Comparison of ENCODE assay signal across 9 mouse cellular contexts in the genomic region with DNA sequence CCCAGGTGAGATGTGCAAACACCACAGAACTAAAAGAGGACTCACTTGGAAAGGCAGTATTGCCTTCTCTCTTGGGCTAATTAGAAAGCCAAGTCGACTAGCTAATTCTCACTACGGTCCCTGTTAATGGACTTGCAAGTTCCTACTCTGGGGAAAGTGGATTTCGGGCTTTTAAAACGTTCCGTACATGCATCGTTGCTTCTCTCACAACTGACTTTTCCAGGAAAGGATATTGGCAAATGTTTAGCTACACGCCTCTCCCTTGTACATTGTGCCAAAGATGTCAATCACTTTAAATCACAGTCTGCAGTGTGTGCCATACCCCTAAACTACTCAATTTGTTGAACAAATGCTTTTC. TPM values are rescaled to one million over a fixed set of nuclear protein-coding genes. Genes with fewer than 3 reads are reported as not detected.
DNase-seq lines count a peak whose midpoint lies in the region; ATAC-seq and TF ChIP-seq lines count a peak whose summit lies in the region.
"Had no signal": no experiment of that assay in that cellular context is flagged by ENCODE, and none has a peak within 500 bp of the region (broad histone marks: within the 10 kb centered on the region; RNA-seq: fewer than 3 reads in every experiment).

No protein-coding gene starts in this region.

- H3K4me2 ChIP-seq in heart, embryonic 15.5 days: peak overlapping the region; percentile 94
- peak overlapping the region; percentile 71 for H3K4me2 ChIP-seq in hindbrain, embryonic 15.5 days
- H3K4me2 ChIP-seq in midbrain, embryonic 12.5 days (replicated peaks): peak overlapping the region; percentile 94

- 26% methylated on average over 7 of the region's 7 CpGs for WGBS in heart, embryonic 15.5 days
- 3% methylated on average over 7 of the region's 7 CpGs for WGBS in bone marrow, adult 2 months
- 12% methylated on average over 7 of the region's 7 CpGs for WGBS in hindbrain, embryonic 15.5 days
- 21% methylated on average over 7 of the region's 7 CpGs for WGBS in midbrain, embryonic 12.5 days

- peak overlapping the region; percentile 88 for H3K4me3 ChIP-seq in heart, embryonic 15.5 days
- peak overlapping the region; percentile 13 for H3K4me3 ChIP-seq in bone marrow, adult 2 months (replicated peaks; ENCODE audit: control insufficient read depth, low read depth, low read length)
- peak overlapping the region; percentile 91 for H3K4me3 ChIP-seq in hindbrain, embryonic 15.5 days
- peak overlapping the region; percentile 90; the same call in 1 of the 2 replicates for H3K4me3 ChIP-seq in midbrain, embryonic 12.5 days

- intact Hi-C loops in heart, postnatal 14 days (cut with DNase I): loop anchor here (2.0 to 5.0 kb wide), 4 partner anchors 41 to 226 kb away; no protein-coding TSS in a partner anchor
- intact Hi-C loops in gastrocnemius, postnatal 14 days (cut with DNase I; ENCODE audit: low total_unique reads): loop anchor here (10.0 kb wide), 1 partner anchor 79 kb away; no protein-coding TSS in a partner anchor

- H3K27ac ChIP-seq in heart, embryonic 15.5 days: peak overlapping the region; percentile 95
- no peak overlapping the region for H3K27ac ChIP-seq in bone marrow, adult 2 months (ENCODE audit: control insufficient read depth, insufficient read depth, low read depth, low read length, poor library complexity)
- H3K27ac ChIP-seq in hindbrain, embryonic 15.5 days (replicated peaks): no peak overlapping the region
- H3K27ac ChIP-seq in midbrain, embryonic 12.5 days (replicated peaks): no peak overlapping the region

- TF ChIP-seq POLR2A in bone marrow, adult 2 months (IDR thresholded peaks at IDR 0.05; ENCODE audit: borderline replicate concordance, control insufficient read depth, low read depth, low read length): no peak

- no peak overlapping the region for H3K9ac ChIP-seq in heart, embryonic 15.5 days
- no peak overlapping the region for H3K9ac ChIP-seq in hindbrain, embryonic 15.5 days
- H3K9ac ChIP-seq in midbrain, embryonic 12.5 days (replicated peaks): no peak overlapping the region

- H3K27me3 ChIP-seq in heart, embryonic 15.5 days: no peaks in the 10 kb centered on the region
- H3K27me3 ChIP-seq in hindbrain, embryonic 15.5 days: no peaks in the 10 kb centered on the region
- H3K27me3 ChIP-seq in midbrain, embryonic 12.5 days: peaks cover 12% of the 10 kb centered on the region
- H3K27me3 ChIP-seq: Patski had no signal

- no peak for TF ChIP-seq CTCF in bone marrow, adult 2 months (IDR thresholded peaks at IDR 0.05; ENCODE audit: control insufficient read depth, insufficient read depth, low read length)

- H3K9me3 ChIP-seq in heart, embryonic 15.5 days (replicated peaks): no peaks in the 10 kb centered on the region
- H3K9me3 ChIP-seq in hindbrain, embryonic 15.5 days: no peaks in the 10 kb centered on the region
- no peaks in the 10 kb centered on the region for H3K9me3 ChIP-seq in midbrain, embryonic 12.5 days

- no peaks in the 10 kb centered on the region for H3K36me3 ChIP-seq in heart, embryonic 15.5 days
- H3K36me3 ChIP-seq in hindbrain, embryonic 15.5 days: no peaks in the 10 kb centered on the region
- no peaks in the 10 kb centered on the region for H3K36me3 ChIP-seq in midbrain, embryonic 12.5 days

- peaks cover 13% of the 10 kb centered on the region for H3K4me1 ChIP-seq in heart, embryonic 15.5 days (replicated peaks)
- no peaks in the 10 kb centered on the region; the same call in 1 of the 2 replicates for H3K4me1 ChIP-seq in bone marrow, adult 2 months (ENCODE audit: control insufficient read depth, insufficient read depth, low read length)
- H3K4me1 ChIP-seq in hindbrain, embryonic 15.5 days (replicated peaks): peaks cover 16% of the 10 kb centered on the region
- H3K4me1 ChIP-seq in midbrain, embryonic 12.5 days: peaks cover 15% of the 10 kb centered on the region

- no peak for ATAC-seq in heart, embryonic 15.5 days (replicated peaks; ENCODE audit: insufficient number of reproducible peaks, insufficient read depth, low FRiP score, low read depth)
- ATAC-seq in hindbrain, embryonic 15.5 days (ENCODE audit: low FRiP score, low read depth): no peak
- ATAC-seq in midbrain, embryonic 12.5 days (ENCODE audit: low FRiP score, low read depth): no peak
- ATAC-seq in monocyte, adult 5-6 weeks (replicated peaks; ENCODE audit: insufficient number of reproducible peaks, low FRiP score, low TSS enrichment, poor library complexity, severe bottlenecking): no peak
- ATAC-seq: Patski had no signal

- no peak for DNase-seq in heart, postnatal 14 days
- DNase-seq in gastrocnemius, postnatal 14 days: no peak
- DNase-seq in cerebellum, adult 8-10 months: no peak

RNA-seq across cellular contexts. Expression of a gene that starts 0.9 kb away (rescaled TPM):
- polyA plus RNA-seq in heart, embryonic 15.5 days (2015; fragmentation: Nextera tagmentation; extraction: Ambion mirVana): 5.2 and 7.6 TPM in 2 replicates
- 1 to 10 TPM; 5.0 to 7.0 TPM for total RNA-seq in heart, postnatal 14 days (2021)
- 2.4 and 5.2 TPM in 2 replicates for polyA plus RNA-seq in bone marrow, adult 2 months (2011; ENCODE audit: insufficient read depth, insufficient read length, low replicate concordance, missing spikeins)
- 11.4 and 12.5 TPM in 2 replicates for polyA plus RNA-seq in hindbrain, embryonic 15.5 days (2015; fragmentation: Nextera tagmentation; extraction: Ambion mirVana)
- polyA plus RNA-seq in midbrain, embryonic 12.5 days (2016; fragmentation: Nextera tagmentation; extraction: Ambion mirVana): 14.5 and 15.0 TPM in 2 replicates
- total RNA-seq in gastrocnemius, postnatal 14 days (2021): 1 to 10 TPM; 3.5 to 4.9 TPM
- 23.0 to 34.5 TPM (median 26.7 TPM) in 3 replicates for total RNA-seq in monocyte, adult 5-6 weeks (2017)

Comparison
In these comparisons a context has a peak if more than half of its experiments do, and no peak if none do; other contexts are left out.
1. H3K4me3 ChIP-seq: peak in every context shown above with its lines; median percentile 91 in hindbrain, embryonic 15.5 days; 90 in midbrain, embryonic 12.5 days; 88 in heart, embryonic 15.5 days; 13 in bone marrow, adult 2 months.